ENCODE assay signal across 8 mouse cellular contexts in the genomic region with DNA sequence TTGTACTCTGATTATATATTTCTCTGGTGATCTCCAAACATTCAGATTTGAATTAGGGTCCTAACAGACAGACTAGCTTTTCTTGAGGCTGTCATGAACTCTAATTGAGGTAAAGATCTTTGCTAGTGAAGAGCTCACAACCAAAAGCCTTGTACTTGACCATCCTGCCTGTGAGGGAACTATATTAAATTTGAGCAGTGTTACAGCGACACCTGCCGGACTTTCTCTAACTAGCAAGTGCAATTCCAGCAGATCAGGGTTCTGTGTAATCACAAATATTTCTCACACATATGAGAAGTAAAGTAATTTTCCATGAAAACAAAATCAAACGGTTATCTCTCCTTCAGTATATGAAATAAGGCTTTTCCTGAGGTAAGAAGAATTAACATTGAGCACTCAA.
DNase-seq lines count a peak whose midpoint lies in the region; ATAC-seq and TF ChIP-seq lines count a peak whose summit lies in the region.

No protein-coding gene starts in this region.

- no peak for TF ChIP-seq EP300 in liver, postnatal 0 days (IDR thresholded peaks at IDR 0.05; ENCODE audit: low read depth)

- peak; percentile 80 for TF ChIP-seq CTCF in liver, postnatal 0 days (IDR thresholded peaks at IDR 0.05; ENCODE audit: low read depth)

- no peaks in the 10 kb centered on the region for H3K9me3 ChIP-seq in liver, postnatal 0 days (ENCODE audit: low read length)

- no peaks in the 10 kb centered on the region for H3K27me3 ChIP-seq in liver, postnatal 0 days (ENCODE audit: insufficient read depth, low read length)

- DNase-seq in testis, postnatal 10 days (ENCODE audit: low spot score), result peak; percentile 80
- no peak for DNase-seq in testis, postnatal 14 days (ENCODE audit: low spot score)
- DNase-seq in c-Kit-positive CD71-positive TER-119-negative erythroid progenitor cells, embryonic 14.5 days (ENCODE audit: low read depth), result peak; percentile 27
- DNase-seq in frontal cortex, adult 2 months (ENCODE audit: extremely low spot score in 1 of 2, low spot score in 1 of 2), result peak; percentile 13 to 89
- DNase-seq in kidney, postnatal 14 days, result peak; percentile 82
- peak; percentile 74 for DNase-seq in liver, postnatal 0 days
- peak; percentile 89 for DNase-seq in retina, embryonic 14.5 days (ENCODE audit: low spot score)
- peak; percentile 67 for DNase-seq in urinary bladder, postnatal 14 days (ENCODE audit: low spot score)

- H3K4me1 ChIP-seq in liver, postnatal 0 days (ENCODE audit: insufficient read depth), result no peaks in the 10 kb centered on the region

- H3K27ac ChIP-seq in liver, postnatal 0 days (ENCODE audit: low read depth), result no peak overlapping the region

- H3K9ac ChIP-seq in liver, postnatal 0 days (replicated peaks), result no peak overlapping the region

- no peak overlapping the region for H3K4me3 ChIP-seq in liver, postnatal 0 days (ENCODE audit: low read depth, low read length)

- no peak for ATAC-seq in liver, postnatal 0 days

- no peak overlapping the region for H3K4me2 ChIP-seq in liver, postnatal 0 days (ENCODE audit: low read depth, low read length)

- no peaks in the 10 kb centered on the region for H3K36me3 ChIP-seq in liver, postnatal 0 days (replicated peaks; ENCODE audit: insufficient read depth, low read length)

- 2% methylated on average over 3 of the region's 3 CpGs for WGBS in liver, postnatal 0 days (ENCODE audit: insufficient replicate concordance)
